Mouse (Mus musculus): ENCODE measurements around the gene Cemip.

Cemip gene

GRCm38 (mm10) chr7:84026950-84027585, 59.2 kb downstream of the Cemip start:
- no peak for DNase-seq

DNA sequence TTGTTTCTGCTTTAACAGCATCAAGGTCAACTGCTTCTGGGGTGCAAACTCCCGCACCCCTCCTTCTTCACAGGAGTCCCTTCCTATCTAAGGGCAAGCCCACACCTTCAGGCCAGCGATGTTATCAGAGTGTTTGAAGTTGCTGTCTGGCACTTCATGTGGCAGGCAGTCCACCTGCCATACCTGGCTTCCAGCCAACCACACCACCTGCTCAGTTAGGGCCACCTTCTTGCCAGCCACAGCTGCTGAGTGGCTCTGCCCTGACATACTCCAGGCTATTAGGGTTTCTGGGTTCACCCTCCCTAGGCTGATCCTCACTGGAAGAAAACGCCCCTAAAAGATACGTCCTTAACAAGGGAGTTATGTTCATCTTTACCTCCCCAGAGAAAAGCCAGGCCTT, 60.2 kb downstream of the Cemip start:
- DNase-seq, result no peak

- no peak for DNase-seq
Measured at GRCm38 (mm10) chr7:84023466-84023865, 62.8 kb downstream of the Cemip start.

- no peak for DNase-seq
Measured at GRCm38 (mm10) chr7:84022462-84022861, 63.8 kb downstream of the Cemip start.

DNA sequence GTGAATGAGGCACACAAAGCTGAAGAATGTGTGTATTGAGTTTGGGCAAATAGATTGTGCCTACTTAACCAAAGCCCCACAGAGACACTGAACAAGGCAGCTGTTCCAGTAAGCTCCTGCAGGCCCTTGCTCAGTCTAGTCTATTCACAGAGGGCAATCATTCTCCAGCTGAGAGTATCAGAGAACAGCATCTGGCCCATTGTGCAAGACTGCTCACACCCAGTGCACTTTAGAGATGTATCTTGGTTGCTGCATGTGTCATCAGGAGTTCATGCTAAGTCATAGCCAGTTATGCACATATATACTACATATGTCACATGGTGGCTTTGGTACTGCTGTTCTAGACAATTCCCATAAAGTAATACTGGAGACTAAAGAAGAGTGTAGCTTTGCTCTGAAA, 66.9 kb downstream of the Cemip start:
- no peak for DNase-seq

GRCm38 (mm10) chr7:84018291-84019266, 67.7 kb downstream of the Cemip start:
- no peak for DNase-seq

DNA sequence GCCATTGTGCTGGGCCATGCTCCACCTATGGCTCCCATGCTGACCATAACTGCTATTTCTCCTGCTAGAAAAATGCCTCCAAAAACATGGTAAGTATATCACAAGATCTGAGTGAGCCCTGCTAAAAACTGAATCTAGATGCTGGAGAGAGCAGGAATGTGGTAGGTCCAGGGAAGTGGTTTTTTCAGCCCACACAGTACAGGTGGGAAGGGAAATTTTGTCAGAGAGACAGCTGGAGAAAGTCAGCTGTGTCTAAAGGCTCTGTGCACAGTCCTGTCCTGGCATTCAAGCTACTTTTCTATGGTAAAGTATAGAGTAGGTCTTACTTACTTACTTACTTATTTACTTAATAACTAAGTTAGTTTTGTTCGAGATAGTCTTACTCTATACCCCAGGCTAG, 71.3 kb downstream of the Cemip start:
- DNase-seq, result no peak

DNA sequence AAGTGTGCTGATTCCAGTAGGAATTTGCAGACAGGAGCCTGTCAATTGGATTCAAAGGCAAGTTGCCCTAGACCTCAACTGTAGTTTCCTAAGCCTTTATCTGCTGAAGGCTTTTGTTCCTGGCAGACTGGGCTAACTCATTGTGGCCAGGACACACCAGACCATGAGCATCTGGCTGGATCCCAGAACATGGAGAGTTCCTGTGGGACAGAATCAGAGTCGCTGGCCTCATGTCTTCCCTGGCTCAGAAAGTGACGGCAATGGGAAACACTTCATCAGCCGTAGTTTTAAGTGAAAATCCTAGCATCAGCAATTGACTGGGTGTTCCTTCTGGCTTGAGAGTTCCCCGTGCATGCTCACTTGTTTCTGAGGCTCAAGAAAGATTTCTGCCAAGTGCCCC, 72.6 kb downstream of the Cemip start:
- no peak for DNase-seq

DNA sequence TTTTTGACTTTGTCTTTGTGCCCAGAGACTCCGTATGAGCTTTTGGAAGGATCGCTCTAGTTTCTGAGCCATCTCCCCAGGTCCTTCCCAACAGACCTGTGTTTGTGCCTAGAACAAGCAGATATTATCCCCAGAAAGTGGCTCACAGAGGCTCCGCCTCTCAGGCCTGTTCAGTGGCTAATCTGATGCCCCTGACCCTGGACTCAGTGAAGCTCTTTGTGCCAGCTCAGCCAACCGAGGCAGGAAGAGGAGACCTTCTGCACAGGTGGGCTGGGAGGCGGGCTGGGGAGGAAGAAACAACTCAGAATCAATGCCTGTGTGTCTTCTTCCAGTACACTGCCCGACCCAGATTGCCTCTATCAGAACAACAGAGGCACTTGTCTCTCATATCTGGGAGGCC, 81.9 kb downstream of the Cemip start:
- no peak for DNase-seq

DNA sequence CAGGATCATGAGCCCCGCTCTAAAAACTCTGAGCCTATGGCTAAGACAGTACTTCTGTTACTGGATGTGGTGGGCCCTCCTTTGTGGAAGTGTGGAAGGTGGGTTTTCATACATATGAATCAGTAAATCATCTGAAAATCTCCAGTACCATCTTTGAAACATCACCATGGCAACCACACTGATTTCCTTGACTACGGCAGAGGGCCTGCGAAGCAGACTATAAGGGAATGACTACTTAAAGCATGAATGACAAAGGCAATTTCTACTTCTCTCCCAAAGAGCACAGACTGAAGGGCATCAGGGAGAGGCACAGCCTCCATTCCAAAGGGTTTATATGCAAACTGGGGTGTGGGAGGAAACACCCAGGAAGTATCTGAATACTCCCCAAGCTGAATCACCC, 84.8 kb downstream of the Cemip start:
- DNase-seq, result no peak

- no peak for DNase-seq
Measured at GRCm38 (mm10) chr7:84000671-84001070, 85.6 kb downstream of the Cemip start.

- no peak for DNase-seq
Measured at GRCm38 (mm10) chr7:83999647-84000046, 86.7 kb downstream of the Cemip start.

- DNase-seq, result no peak
Measured at GRCm38 (mm10) chr7:83994348-83994747, 92.0 kb downstream of the Cemip start.

DNA sequence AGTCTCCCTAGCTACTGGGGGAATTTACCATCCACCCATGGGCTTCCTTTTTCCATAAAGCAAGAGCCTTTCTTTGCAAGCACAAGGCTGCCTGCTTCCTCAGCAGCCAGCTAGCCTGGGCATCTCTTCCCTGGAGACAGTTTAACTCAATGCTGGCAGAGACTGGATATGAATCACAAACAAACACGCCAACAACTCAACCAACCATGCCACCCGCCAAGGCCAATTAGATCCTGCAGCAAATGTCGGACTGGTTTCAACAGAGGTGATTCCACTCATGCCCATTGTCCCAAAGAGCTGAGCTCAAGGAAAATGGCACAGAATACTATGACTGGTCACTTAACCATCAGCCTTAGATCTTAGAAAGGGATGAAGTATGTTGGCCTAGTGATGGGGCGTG, 97.0 kb downstream of the Cemip start:
- DNase-seq, result no peak

GRCm38 (mm10) chr7:83985751-83986150, 100.6 kb downstream of the Cemip start:
- DNase-seq, result no peak

- no peak for DNase-seq
Measured at GRCm38 (mm10) chr7:83982566-83982965, 103.7 kb downstream of the Cemip start.

DNA sequence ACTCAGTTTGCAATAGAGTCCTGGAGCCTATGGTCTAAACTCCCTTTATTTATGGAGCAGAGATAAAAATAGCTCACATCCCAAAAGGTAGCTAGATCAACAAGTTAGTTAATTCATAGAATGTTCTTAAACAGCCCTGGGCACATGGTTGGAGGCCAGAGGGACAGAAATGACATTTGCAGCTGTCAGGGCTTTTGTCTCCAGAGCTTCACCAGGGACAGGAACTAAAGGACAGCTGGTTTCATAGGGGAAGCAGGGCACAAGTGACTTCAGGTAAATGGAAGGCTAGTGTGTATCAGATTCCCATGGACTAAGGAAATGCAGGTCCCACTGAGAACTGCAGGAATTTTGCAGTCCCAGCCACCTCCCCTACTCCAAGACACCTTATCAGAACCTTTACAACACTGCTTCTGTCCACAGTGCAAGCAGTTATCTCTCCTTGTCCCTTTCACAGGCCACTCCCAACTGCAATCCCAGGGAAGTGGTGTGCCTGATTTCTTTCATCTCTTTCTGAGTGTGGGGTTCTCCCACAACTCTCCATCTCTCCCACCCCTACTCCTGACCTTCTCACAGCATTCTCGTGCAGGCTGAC, 107.3 kb downstream of the Cemip start:
- DNase-seq, result no peak

DNA sequence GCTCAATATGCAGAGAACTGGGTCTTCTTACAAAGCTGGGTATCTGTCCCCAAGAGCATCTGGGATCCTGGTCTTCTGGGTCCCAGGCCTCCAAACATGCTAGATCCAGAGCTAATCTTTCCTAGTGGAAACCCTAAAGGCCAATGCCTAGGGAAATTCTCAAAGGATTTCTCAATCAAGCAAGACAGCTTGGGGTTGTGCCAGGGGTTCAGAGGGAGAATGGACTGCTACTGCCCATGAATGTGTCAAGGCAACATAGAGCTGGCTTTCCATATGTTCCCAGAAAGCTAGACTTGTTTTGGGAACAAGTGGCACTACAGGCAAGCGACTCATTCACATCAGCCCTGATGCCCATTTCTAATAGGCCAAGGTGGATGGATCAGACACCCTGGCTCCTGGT, 107.9 kb downstream of the Cemip start:
- DNase-seq, result no peak

DNA sequence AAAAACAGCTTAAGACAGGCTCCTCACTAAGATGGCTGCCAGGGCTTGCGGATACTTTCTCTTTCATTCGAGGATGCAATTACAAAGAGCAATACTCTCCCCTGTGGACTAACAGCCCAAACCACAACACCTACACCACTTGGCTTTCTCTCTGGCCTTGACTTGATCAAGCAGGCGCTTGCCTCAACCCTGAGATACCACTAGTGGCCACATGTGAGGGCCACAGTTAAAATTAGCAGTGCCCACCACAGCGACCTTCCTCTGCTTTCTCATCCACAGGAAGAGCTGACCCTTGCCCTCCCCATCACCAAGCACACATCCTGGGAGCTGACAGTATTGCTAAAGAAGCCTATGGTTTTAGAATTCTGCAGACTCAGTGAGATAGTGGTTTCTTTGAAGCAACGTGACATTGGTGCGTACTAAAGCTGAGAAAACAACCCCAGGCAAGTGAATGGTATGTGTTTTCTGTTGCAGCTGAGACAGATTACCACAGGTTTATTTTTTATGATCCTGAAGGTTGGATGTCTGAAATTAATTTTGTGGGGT, 109.8 kb downstream of the Cemip start:
- no peak for DNase-seq

- no peak for DNase-seq
Measured at GRCm38 (mm10) chr7:83975283-83975682, 111.0 kb downstream of the Cemip start.

- no peak for DNase-seq
Measured at GRCm38 (mm10) chr7:83972485-83972884, 113.8 kb downstream of the Cemip start.

GRCm38 (mm10) chr7:83966047-83966818, 120.1 kb downstream of the Cemip start:
- no peak for DNase-seq

DNA sequence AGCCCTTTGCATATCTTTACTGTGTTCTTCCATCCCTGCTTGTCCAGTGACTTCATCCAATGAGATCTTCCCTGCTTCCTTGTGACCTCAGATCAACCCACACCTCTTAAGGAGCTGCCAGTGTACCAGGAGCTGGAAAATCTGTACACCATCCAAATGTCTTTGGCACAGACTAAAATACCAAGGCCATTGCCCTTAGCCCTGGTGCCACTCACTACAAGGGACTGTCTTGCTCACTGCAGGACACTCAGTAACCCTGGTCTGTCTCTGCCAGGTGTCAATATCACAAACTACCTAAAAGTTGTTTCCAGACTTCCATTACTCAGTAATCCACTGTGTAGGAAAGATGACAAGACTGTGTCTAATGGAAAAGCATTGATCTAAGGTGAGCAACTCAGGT, 121.1 kb downstream of the Cemip start:
- no peak for DNase-seq

Data from thymus, postnatal 4 days (tissue).